Mouse (Mus musculus) heart, adult 2 months (tissue): Measurements from ENCODE around the gene Asic3. TPM values are rescaled to one million over a fixed set of nuclear protein-coding genes. Genes with fewer than 3 reads are reported as not detected.

Experiments used
- DNase-seq, 2 experiments: peaks; one replicate each; pipeline ENCODE4 v3.0.0; 2021
- H3K27ac ChIP-seq: fragments of 200-600 bp; 2 replicates; pipeline ENCODE4 v1.8.1; 2022
- H3K27me3 ChIP-seq: fragments of 200-500 bp; 2 replicates; pipeline ENCODE4 v1.6.1; 2012; ENCODE audit warnings: mild to moderate bottlenecking, low read length, inconsistent platforms, mixed read lengths; ENCODE audit not compliant: control insufficient read depth, insufficient read depth
- H3K36me3 ChIP-seq: fragments of 200-500 bp; 2 replicates; pipeline ENCODE4 v1.6.1; 2012; ENCODE audit warnings: low read length, inconsistent platforms; ENCODE audit not compliant: control insufficient read depth, insufficient read depth
- H3K4me1 ChIP-seq: fragments of 200-500 bp; 2 replicates; pipeline ENCODE4 v1.6.1; 2011; ENCODE audit warnings: low read length; ENCODE audit not compliant: control insufficient read depth, insufficient read depth
- H3K4me3 ChIP-seq: fragments of 200-600 bp; 2 replicates; pipeline ENCODE4 v1.8.1; 2022
- H3K79me2 ChIP-seq: fragments of 200-500 bp; replicated peaks from 2 replicates; pipeline ENCODE4 v1.6.1; 2012; ENCODE audit warnings: mild to moderate bottlenecking, inconsistent platforms, low read length, moderate library complexity, mixed read lengths; ENCODE audit not compliant: control insufficient read depth, insufficient read depth
- H3K9ac ChIP-seq: fragments of 200-500 bp; 2 replicates; pipeline ENCODE4 v1.6.1; 2012; ENCODE audit warnings: low read depth, mild to moderate bottlenecking, control low read depth, inconsistent platforms, low read length, mixed read lengths
- CTCF ChIP-seq: fragments of 200-600 bp; IDR thresholded peaks from 2 replicates; pipeline ENCODE4 v1.8.1; 2022; ENCODE audit warnings: antibody characterized with exemption, mild to moderate bottlenecking, moderate library complexity
- EP300 ChIP-seq: fragments of 200-500 bp; IDR thresholded peaks from 2 replicates; pipeline ENCODE4 v1.6.1; 2011; ENCODE audit warnings: low read depth, low read length, control low read depth; ENCODE audit not compliant: insufficient read depth
- POLR2A ChIP-seq: fragments of 200-500 bp; IDR thresholded peaks from 2 replicates; pipeline ENCODE4 v1.6.1; 2011; ENCODE audit warnings: mild to moderate bottlenecking, low read depth, low read length, control low read depth; ENCODE audit not compliant: insufficient read depth
- WGBS: fragments of 180-500 bp; shearing (Covaris S2); methylation state at CpG from one replicate; pipeline ENCODE4 v1.1.7; 2018; 5-methylcytosine and 5-hydroxymethylcytosine counted together
- intact Hi-C: fragments of 180-260 bp; cut with DNase I; formaldehyde crosslinking; loops from one replicate; pipeline ENCODE4 v1.15.1; 2025
- polyA plus RNA-seq: library from polyadenylated mRNA; depleted of rRNA; stranded (reverse); fragments of >200 nt; gene quantifications from 2 replicates; pipeline ENCODE4 v1.2.3, GENCODE M21; 2012
- total RNA-seq, 2 experiments: library from RNA; stranded (reverse); gene quantifications; 2 replicates each; pipeline ENCODE4 v1.2.3; 2021

Asic3 gene
- total and polyA plus RNA-seq, 3 experiments = 0.14 to 0.59 TPM; not detected in 1

GRCm38 (mm10) chr5:24379501-24379900, 33.7 kb upstream of the Asic3 start:
- Histone ChIP-seq H3K79me2 (no peaks in the 10 kb centered on the region), H3K9ac (no peak overlapping the region), H3K27ac (no peak overlapping the region), H3K27me3 (no peaks in the 10 kb centered on the region), H3K4me3 (no peak overlapping the region), H3K4me1 (peaks cover 6% of the 10 kb centered on the region), H3K36me3 (peaks cover 5% of the 10 kb centered on the region; the same call in 1 of the 2 replicates)
- no peak for DNase-seq
- WGBS = 81% methylated on average over 4 of the region's 4 CpGs
- intact Hi-C loops = no loop called here
- TF ChIP-seq EP300 (no peak), POLR2A (no peak), CTCF (no peak)

GRCm38 (mm10) chr5:24380499-24380898, 32.7 kb upstream of the Asic3 start:
- peaks cover 8% of the 10 kb centered on the region for H3K4me1 ChIP-seq
- intact Hi-C loops = no loop called here

GRCm38 (mm10) chr5:24381486-24381885, 31.7 kb upstream of the Asic3 start:
- no peak for DNase-seq
- Histone ChIP-seq H3K9ac (no peak overlapping the region), H3K79me2 (no peaks in the 10 kb centered on the region), H3K4me1 (peaks cover 9% of the 10 kb centered on the region), H3K27me3 (no peaks in the 10 kb centered on the region), H3K36me3 (peaks cover 5% of the 10 kb centered on the region; the same call in 1 of the 2 replicates), H3K27ac (no peak overlapping the region), H3K4me3 (no peak overlapping the region)
- TF ChIP-seq POLR2A (no peak), CTCF (no peak), EP300 (no peak)
- 78% methylated on average over 6 of the region's 6 CpGs for WGBS
- intact Hi-C loops = no loop called here

More at GRCm38 (mm10) chr5:24380499-24380898, 32.7 kb upstream of the Asic3 start:
- no peaks in the 10 kb centered on the region for H3K79me2 ChIP-seq
- peaks cover 5% of the 10 kb centered on the region; the same call in 1 of the 2 replicates for H3K36me3 ChIP-seq
- H3K27me3 ChIP-seq = no peaks in the 10 kb centered on the region
- no peak overlapping the region for H3K9ac ChIP-seq
- H3K27ac ChIP-seq = no peak overlapping the region
- DNase-seq = no peak
- TF ChIP-seq POLR2A (no peak), CTCF (no peak), EP300 (no peak)
- H3K4me3 ChIP-seq = no peak overlapping the region
- WGBS = 83% methylated on average over 4 of the region's 4 CpGs

- 60% methylated on average over 2 of the region's 2 CpGs for WGBS
- H3K27ac ChIP-seq = no peak overlapping the region
- no peak for DNase-seq
- peaks cover 9% of the 10 kb centered on the region for H3K4me1 ChIP-seq
- no peak overlapping the region for H3K4me3 ChIP-seq
- no peak overlapping the region for H3K9ac ChIP-seq
- H3K27me3 ChIP-seq = no peaks in the 10 kb centered on the region
- H3K79me2 ChIP-seq = no peaks in the 10 kb centered on the region
- TF ChIP-seq CTCF (no peak), EP300 (no peak), POLR2A (no peak)
- peaks cover 5% of the 10 kb centered on the region; the same call in 1 of the 2 replicates for H3K36me3 ChIP-seq
- intact Hi-C loops = no loop called here
These were observed 31.2 kb upstream of the Asic3 start for GRCm38 (mm10) chr5:24381988-24382387.

- intact Hi-C loops = no loop called here
- Histone ChIP-seq H3K27ac (peak overlapping the region; percentile 69), H3K79me2 (no peaks in the 10 kb centered on the region), H3K36me3 (peaks cover 5% of the 10 kb centered on the region; the same call in 1 of the 2 replicates), H3K4me1 (peaks cover 12% of the 10 kb centered on the region), H3K9ac (peak overlapping the region; percentile 24), H3K4me3 (peak overlapping the region; percentile 48), H3K27me3 (no peaks in the 10 kb centered on the region)
- WGBS = 8% methylated on average over 34 of the region's 34 CpGs
- peak; percentile 88 to 90 for DNase-seq
- TF ChIP-seq POLR2A (no peak; the same call in none of the 2 replicates), EP300 (peak; percentile 92), CTCF (peak; percentile 63)
These were observed 29.9 kb upstream of the Asic3 start for GRCm38 (mm10) chr5:24383026-24383859.

GRCm38 (mm10) chr5:24384407-24384806, 28.8 kb upstream of the Asic3 start:
- peak; percentile 59 to 76 for DNase-seq
- 33% methylated on average over 6 of the region's 6 CpGs for WGBS
- H3K27me3 ChIP-seq = no peaks in the 10 kb centered on the region
- peaks cover 5% of the 10 kb centered on the region; the same call in 1 of the 2 replicates for H3K36me3 ChIP-seq
- TF ChIP-seq POLR2A (peak; percentile 56), EP300 (peak; percentile 96), CTCF (no peak; the same call in 1 of the 2 replicates)
- H3K4me3 ChIP-seq = no peak overlapping the region
- H3K27ac ChIP-seq = peak overlapping the region; percentile 69
- no peak overlapping the region for H3K9ac ChIP-seq
- H3K79me2 ChIP-seq = no peaks in the 10 kb centered on the region
- intact Hi-C loops = loop anchor here (1.0 kb wide), 1 partner anchor 20 kb away; the partner anchor contains the start of gene Nos3
- peaks cover 12% of the 10 kb centered on the region for H3K4me1 ChIP-seq
